Mouse (Mus musculus) midbrain, postnatal 0 days (tissue): Measurements from ENCODE around the gene Smad6. TPM values are rescaled to one million over a fixed set of nuclear protein-coding genes. Genes with fewer than 3 reads are reported as not detected.

Experiments used
- ATAC-seq: fragments of 200-750 bp; cut with Nextera tagmentation; 2 replicates; pipeline ENCODE4 v1.8.0; 2017; ENCODE audit warnings: moderate number of reproducible peaks, mild to moderate bottlenecking, moderate TSS enrichment, moderate library complexity; ENCODE audit not compliant: low FRiP score
- DNase-seq: peaks from one replicate; pipeline ENCODE4 v3.0.0-alpha.2; 2015; ENCODE audit warnings: low spot score
- H3K27ac ChIP-seq: fragments of 300-500 bp; sonication (generic); 2 replicates; pipeline ENCODE4 v1.5.1; 2014; ENCODE audit warnings: low read depth, mild to moderate bottlenecking, low read length, mixed read lengths
- H3K27me3 ChIP-seq: fragments of 300-500 bp; sonication (generic); 2 replicates; pipeline ENCODE4 v1.6.1; 2014; ENCODE audit warnings: low read length, control low read depth, mixed read lengths; ENCODE audit not compliant: insufficient read depth
- H3K36me3 ChIP-seq: fragments of 300-500 bp; sonication (generic); 2 replicates; pipeline ENCODE4 v1.6.1; 2014; ENCODE audit warnings: low read length, control low read depth, mixed read lengths; ENCODE audit not compliant: insufficient read depth
- H3K4me1 ChIP-seq: fragments of 300-500 bp; sonication (generic); 2 replicates; pipeline ENCODE4 v1.6.1; 2014; ENCODE audit warnings: mild to moderate bottlenecking, control low read depth, antibody characterized with exemption, low read length, mixed read lengths; ENCODE audit not compliant: insufficient read depth
- H3K4me2 ChIP-seq: fragments of 300-500 bp; sonication (generic); 2 replicates; pipeline ENCODE4 v1.6.1; 2014; ENCODE audit warnings: low read depth, mild to moderate bottlenecking, low read length, mixed read lengths; ENCODE audit not compliant: poor library complexity, severe bottlenecking
- H3K4me3 ChIP-seq: fragments of 300-500 bp; sonication (generic); 2 replicates; pipeline ENCODE4 v1.5.1; 2014; ENCODE audit warnings: low read depth, mild to moderate bottlenecking, low read length, moderate library complexity
- H3K9ac ChIP-seq: fragments of 300-500 bp; sonication (generic); replicated peaks from 2 replicates; pipeline ENCODE4 v1.6.1; 2014; ENCODE audit warnings: mild to moderate bottlenecking, low read length, moderate library complexity, mixed read lengths; ENCODE audit not compliant: poor library complexity, severe bottlenecking
- H3K9me3 ChIP-seq: fragments of 300-500 bp; sonication (generic); 2 replicates; pipeline ENCODE4 v1.6.1; 2016; ENCODE audit warnings: low read length, control low read depth
- CTCF ChIP-seq: IDR thresholded peaks from 2 replicates; pipeline ENCODE4 v1.5.1; 2016; ENCODE audit warnings: antibody characterized with exemption, mild to moderate bottlenecking
- WGBS: fragments of 180-500 bp; shearing (Covaris S2); extraction: QIAGEN DNeasy Blood & Tissue Kit; methylation state at CpG from one replicate; pipeline ENCODE4 v1.1.7; 2014; 5-methylcytosine and 5-hydroxymethylcytosine counted together
- polyA plus RNA-seq: library from polyadenylated mRNA; unstranded; fragments of >200 nt; fragmentation: Nextera tagmentation; extraction: Ambion mirVana; gene quantifications from 2 replicates; pipeline ENCODE4 v1.2.1, GENCODE M21; 2015
- total RNA-seq: library from RNA; depleted of rRNA; stranded (reverse); fragments of >200 nt; gene quantifications from 2 replicates; pipeline ENCODE4 v1.2.3, GENCODE M21; 2014

Smad6 gene
- total and polyA plus RNA-seq, 2 experiments from 2014 or later, result 1.2 to 10.4 TPM

DNA sequence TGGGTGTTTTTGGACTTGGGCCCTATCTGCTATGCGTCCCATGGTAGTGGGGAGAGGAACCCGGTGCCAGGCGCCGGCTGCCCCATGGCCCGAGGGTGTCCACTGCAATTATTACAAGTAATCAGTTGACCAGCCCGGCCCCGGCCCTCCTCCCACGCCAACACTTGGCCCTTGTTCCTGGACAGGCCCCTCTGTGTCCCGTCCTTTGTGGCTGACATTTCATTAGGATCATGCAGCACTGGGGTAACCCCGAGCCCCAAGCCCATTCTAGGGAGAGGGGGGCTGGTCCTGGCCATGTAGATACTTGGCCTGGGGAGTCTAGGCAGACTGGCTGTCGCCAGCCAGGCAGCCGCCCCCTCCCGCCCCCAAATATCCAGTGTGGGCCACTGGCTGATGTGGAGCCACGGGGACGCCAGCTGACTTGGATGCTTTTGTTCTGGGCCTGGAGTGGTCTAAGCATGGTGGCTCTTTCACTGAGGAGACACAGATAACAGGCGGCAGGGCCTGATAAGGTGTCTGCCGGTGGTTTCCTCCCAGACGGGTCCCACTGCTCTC, 102.8 kb downstream of the Smad6 start:
- WGBS, result 81% methylated on average over 18 of the region's 18 CpGs
- Histone ChIP-seq H3K4me3 (no peak overlapping the region), H3K4me1 (no peaks in the 10 kb centered on the region), H3K36me3 (no peaks in the 10 kb centered on the region), H3K27ac (no peak overlapping the region), H3K9me3 (no peaks in the 10 kb centered on the region), H3K4me2 (no peak overlapping the region), H3K9ac (no peak overlapping the region), H3K27me3 (no peaks in the 10 kb centered on the region)
- no peak for ATAC-seq
- no peak for TF ChIP-seq CTCF
- no peak for DNase-seq

GRCm38 (mm10) chr9:63918245-63918644, 103.6 kb downstream of the Smad6 start:
- H3K4me1 ChIP-seq, result no peaks in the 10 kb centered on the region
- no peaks in the 10 kb centered on the region for H3K27me3 ChIP-seq
- no peak overlapping the region for H3K4me2 ChIP-seq
- H3K4me3 ChIP-seq, result no peak overlapping the region
- DNase-seq (peak; percentile 76), ATAC-seq (no peak)
- H3K27ac ChIP-seq, result no peak overlapping the region
- H3K9me3 ChIP-seq, result no peaks in the 10 kb centered on the region
- WGBS, result 65% methylated on average over 4 of the region's 4 CpGs
- H3K9ac ChIP-seq, result no peak overlapping the region
- no peaks in the 10 kb centered on the region for H3K36me3 ChIP-seq
- TF ChIP-seq CTCF, result peak; percentile 81

DNA sequence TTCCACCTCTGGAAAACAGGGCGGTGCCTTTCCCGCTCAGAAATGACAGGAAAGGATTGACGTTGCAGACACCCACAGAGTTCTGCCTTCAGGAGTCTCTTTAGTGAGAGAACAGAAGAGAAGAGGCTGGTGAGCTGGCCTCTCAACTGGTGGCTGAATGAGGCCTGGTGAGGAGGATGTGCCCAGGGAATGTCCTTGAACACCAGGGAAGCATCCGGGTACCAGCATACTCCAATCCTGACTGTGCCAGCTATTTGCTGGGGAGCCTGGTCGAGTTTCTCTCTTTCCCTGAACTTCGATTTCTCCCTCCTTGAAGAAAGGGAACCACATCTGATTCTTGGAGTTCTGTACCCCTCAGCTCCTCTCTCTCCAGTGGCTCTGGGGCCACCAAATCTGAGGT, 105.4 kb downstream of the Smad6 start:
- Histone ChIP-seq H3K36me3 (no peaks in the 10 kb centered on the region), H3K4me3 (no peak overlapping the region), H3K9ac (no peak overlapping the region), H3K4me2 (no peak overlapping the region), H3K4me1 (no peaks in the 10 kb centered on the region), H3K27ac (no peak overlapping the region), H3K9me3 (no peaks in the 10 kb centered on the region), H3K27me3 (no peaks in the 10 kb centered on the region)
- ATAC-seq (no peak), DNase-seq (no peak)
- no peak for TF ChIP-seq CTCF
- WGBS, result 76% methylated on average over 6 of the region's 6 CpGs

- H3K36me3 ChIP-seq, result no peaks in the 10 kb centered on the region
- no peak overlapping the region for H3K27ac ChIP-seq
- H3K4me3 ChIP-seq, result no peak overlapping the region
- ATAC-seq, result no peak
- no peak for DNase-seq
- H3K27me3 ChIP-seq, result no peaks in the 10 kb centered on the region
- H3K9ac ChIP-seq, result no peak overlapping the region
- WGBS, result 68% methylated on average over 5 of the region's 5 CpGs
- no peaks in the 10 kb centered on the region for H3K4me1 ChIP-seq
- H3K4me2 ChIP-seq, result no peak overlapping the region
- H3K9me3 ChIP-seq, result no peaks in the 10 kb centered on the region
- TF ChIP-seq CTCF, result peak; percentile 62
Observed at GRCm38 (mm10) chr9:63915976-63916375, 105.9 kb downstream of the Smad6 start.

- 89% methylated on average over 5 of the region's 5 CpGs for WGBS
- no peaks in the 10 kb centered on the region for H3K27me3 ChIP-seq
- H3K9ac ChIP-seq, result no peak overlapping the region
- no peaks in the 10 kb centered on the region for H3K36me3 ChIP-seq
- no peak overlapping the region for H3K4me2 ChIP-seq
- no peak for DNase-seq
- no peak overlapping the region for H3K27ac ChIP-seq
- no peaks in the 10 kb centered on the region for H3K4me1 ChIP-seq
- H3K9me3 ChIP-seq, result no peaks in the 10 kb centered on the region
- ATAC-seq, result no peak
- H3K4me3 ChIP-seq, result no peak overlapping the region
- TF ChIP-seq CTCF, result no peak
Observed at GRCm38 (mm10) chr9:63914944-63915343, 106.9 kb downstream of the Smad6 start.

GRCm38 (mm10) chr9:63912051-63912450, 109.8 kb downstream of the Smad6 start:
- H3K36me3 ChIP-seq, result no peaks in the 10 kb centered on the region

More at GRCm38 (mm10) chr9:63912051-63912450, 109.8 kb downstream of the Smad6 start:
- Histone ChIP-seq H3K4me2 (no peak overlapping the region), H3K9me3 (no peaks in the 10 kb centered on the region), H3K9ac (no peak overlapping the region), H3K27ac (no peak overlapping the region), H3K27me3 (no peaks in the 10 kb centered on the region), H3K4me3 (no peak overlapping the region), H3K4me1 (no peaks in the 10 kb centered on the region)
- WGBS, result 38% methylated on average over 9 of the region's 9 CpGs
- no peak for DNase-seq
- TF ChIP-seq CTCF, result no peak
- ATAC-seq, result no peak
